Mouse (Mus musculus): Measurements from ENCODE around the gene Cyp2c23. TPM values are rescaled to one million over a fixed set of nuclear protein-coding genes. Genes with fewer than 3 reads are reported as not detected.

Gene Cyp2c23
- not detected in 2 replicates for polyA plus RNA-seq (2014; fragmentation: Nextera tagmentation; extraction: Ambion mirVana)

DNA sequence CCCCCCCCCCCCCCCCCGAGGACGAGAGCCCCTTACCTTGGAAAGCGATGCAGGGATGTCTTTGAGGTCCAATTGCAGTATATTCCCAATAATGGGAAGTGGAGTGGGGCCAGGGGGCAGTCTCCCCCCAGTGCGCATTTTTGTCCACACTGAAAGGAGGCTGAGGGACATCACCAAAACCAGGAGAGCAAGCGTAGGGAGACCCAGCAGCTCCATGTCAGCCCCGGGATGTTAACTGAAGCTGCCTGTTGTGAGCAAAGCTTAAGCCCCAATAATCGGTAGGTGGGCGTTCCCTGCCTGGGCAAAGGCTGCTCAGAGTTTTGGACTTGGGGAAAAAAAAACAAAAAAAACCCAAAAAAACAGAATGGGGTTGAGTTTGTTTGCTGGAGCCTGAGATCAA is at the start of gene Cyp2c23:
Gene Cyp2c23 (minus strand): TSS at position 237 of the 400 bp plus-strand sequence.
- Histone ChIP-seq H3K27me3 (ENCODE audit: control insufficient read depth, insufficient read depth, low read length) (no peaks in the 10 kb centered on the region), H3K4me2 (ENCODE audit: low read length) (no peak within 1 kb of the TSS), H3K4me1 (ENCODE audit: control insufficient read depth, insufficient read depth, low read length) (no peaks in the 10 kb centered on the region), H3K4me3 (replicated peaks; ENCODE audit: low read depth, low read length) (no peak within 1 kb of the TSS), H3K27ac (replicated peaks; ENCODE audit: low read depth, low read length) (no peak within 1 kb of the TSS), H3K9me3 (ENCODE audit: control insufficient read depth, low read length) (no peaks in the 10 kb centered on the region), H3K9ac (replicated peaks; ENCODE audit: low read length) (no peak within 1 kb of the TSS), H3K36me3 (ENCODE audit: control insufficient read depth, insufficient read depth, low read length) (peaks cover 3% of the 10 kb centered on the region)
- no peak for ATAC-seq (ENCODE audit: low FRiP score, low TSS enrichment)
- DNase-seq: no peak
- 66% methylated on average over 7 of the region's 8 CpGs for WGBS

DNA sequence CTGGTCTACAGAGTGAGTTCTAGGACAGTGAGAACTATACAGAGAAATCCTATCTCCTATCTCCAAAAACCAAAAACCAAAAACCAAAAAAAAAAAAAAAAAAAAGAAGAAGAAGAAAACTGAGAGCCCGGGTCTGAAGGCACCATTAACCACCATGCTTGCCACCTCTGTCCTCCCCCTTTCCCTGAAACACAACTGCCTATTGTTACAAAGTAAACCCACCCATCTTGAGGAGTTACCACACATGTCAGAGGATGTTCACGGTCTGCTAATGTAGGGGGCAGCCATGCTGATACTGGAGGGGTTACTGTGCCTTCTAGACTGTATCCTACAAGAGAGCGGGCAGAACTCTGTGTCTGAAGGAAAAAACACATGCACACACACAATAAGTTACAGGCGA is 48.0 kb upstream of the Cyp2c23 start:
- 93% methylated on average over 4 of the region's 4 CpGs for WGBS
- Histone ChIP-seq H3K27ac (replicated peaks; ENCODE audit: low read depth, low read length) (no peak overlapping the region), H3K9me3 (ENCODE audit: control insufficient read depth, low read length) (no peaks in the 10 kb centered on the region), H3K4me2 (ENCODE audit: low read length) (no peak overlapping the region), H3K36me3 (ENCODE audit: control insufficient read depth, insufficient read depth, low read length) (peaks cover 73% of the 10 kb centered on the region), H3K9ac (replicated peaks; ENCODE audit: low read length) (no peak overlapping the region), H3K4me3 (replicated peaks; ENCODE audit: low read depth, low read length) (no peak overlapping the region), H3K4me1 (ENCODE audit: control insufficient read depth, insufficient read depth, low read length) (no peaks in the 10 kb centered on the region), H3K27me3 (ENCODE audit: control insufficient read depth, insufficient read depth, low read length) (no peaks in the 10 kb centered on the region)
- ATAC-seq (ENCODE audit: low FRiP score, low TSS enrichment) (no peak), DNase-seq (no peak)

DNA sequence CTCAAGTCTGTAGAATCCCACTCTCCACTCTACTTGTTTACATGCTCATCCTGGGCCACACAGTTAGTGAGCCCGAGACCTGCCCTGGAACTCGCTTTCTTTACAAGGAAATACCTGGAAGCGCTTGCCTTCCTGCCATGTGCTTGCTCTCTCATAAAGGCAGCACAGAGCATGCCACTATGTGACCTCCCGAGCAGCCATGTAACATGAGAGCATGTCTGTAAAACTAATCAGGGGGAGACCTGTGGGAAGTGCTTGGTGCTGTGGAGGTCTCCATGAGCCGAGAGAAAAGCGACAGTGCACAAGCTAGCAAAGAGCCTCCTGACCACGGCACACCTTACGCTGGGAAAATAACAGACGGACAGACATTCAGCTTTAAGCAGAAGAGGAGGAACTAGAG is 47.4 kb upstream of the Cyp2c23 start:
- H3K27ac ChIP-seq (replicated peaks; ENCODE audit: low read depth, low read length): no peak overlapping the region
- H3K4me1 ChIP-seq (ENCODE audit: control insufficient read depth, insufficient read depth, low read length): no peaks in the 10 kb centered on the region
- H3K27me3 ChIP-seq (ENCODE audit: control insufficient read depth, insufficient read depth, low read length): no peaks in the 10 kb centered on the region
- DNase-seq (no peak), ATAC-seq (ENCODE audit: low FRiP score, low TSS enrichment) (no peak)
- H3K9me3 ChIP-seq (ENCODE audit: control insufficient read depth, low read length): no peaks in the 10 kb centered on the region
- H3K36me3 ChIP-seq (ENCODE audit: control insufficient read depth, insufficient read depth, low read length): peaks cover 69% of the 10 kb centered on the region
- H3K9ac ChIP-seq (replicated peaks; ENCODE audit: low read length): no peak overlapping the region
- 92% methylated on average over 9 of the region's 9 CpGs for WGBS
- H3K4me2 ChIP-seq (ENCODE audit: low read length): no peak overlapping the region
- H3K4me3 ChIP-seq (replicated peaks; ENCODE audit: low read depth, low read length): no peak overlapping the region

DNA sequence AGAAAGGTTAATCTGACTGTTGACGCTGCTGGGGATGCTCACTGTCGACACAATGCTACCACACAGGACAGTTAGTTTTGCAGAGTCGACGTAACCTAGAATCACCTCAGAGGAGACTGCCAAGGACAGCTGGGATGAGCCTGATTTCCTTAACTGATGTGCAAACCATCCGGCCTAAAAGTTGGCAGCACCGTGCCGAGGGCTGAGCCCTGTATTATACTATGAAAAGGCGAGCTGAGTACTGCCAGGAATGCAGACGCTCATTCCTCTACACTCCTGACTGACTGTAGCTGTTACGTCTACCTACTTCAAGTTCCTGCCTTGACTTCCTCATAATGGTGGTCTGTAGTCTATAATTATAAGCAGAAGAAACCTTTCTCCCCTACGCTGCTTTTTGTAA is 46.0 kb upstream of the Cyp2c23 start:
- no peak overlapping the region for H3K4me3 ChIP-seq (replicated peaks; ENCODE audit: low read depth, low read length)
- 90% methylated on average over 11 of the region's 11 CpGs for WGBS
- H3K4me1 ChIP-seq (ENCODE audit: control insufficient read depth, insufficient read depth, low read length): no peaks in the 10 kb centered on the region
- H3K36me3 ChIP-seq (ENCODE audit: control insufficient read depth, insufficient read depth, low read length): peaks cover 58% of the 10 kb centered on the region
- no peaks in the 10 kb centered on the region for H3K27me3 ChIP-seq (ENCODE audit: control insufficient read depth, insufficient read depth, low read length)
- DNase-seq: no peak
- no peaks in the 10 kb centered on the region for H3K9me3 ChIP-seq (ENCODE audit: control insufficient read depth, low read length)
- H3K9ac ChIP-seq (replicated peaks; ENCODE audit: low read length): no peak overlapping the region
- H3K4me2 ChIP-seq (ENCODE audit: low read length): no peak overlapping the region
- ATAC-seq (ENCODE audit: low FRiP score, low TSS enrichment): no peak
- no peak overlapping the region for H3K27ac ChIP-seq (replicated peaks; ENCODE audit: low read depth, low read length)

DNA sequence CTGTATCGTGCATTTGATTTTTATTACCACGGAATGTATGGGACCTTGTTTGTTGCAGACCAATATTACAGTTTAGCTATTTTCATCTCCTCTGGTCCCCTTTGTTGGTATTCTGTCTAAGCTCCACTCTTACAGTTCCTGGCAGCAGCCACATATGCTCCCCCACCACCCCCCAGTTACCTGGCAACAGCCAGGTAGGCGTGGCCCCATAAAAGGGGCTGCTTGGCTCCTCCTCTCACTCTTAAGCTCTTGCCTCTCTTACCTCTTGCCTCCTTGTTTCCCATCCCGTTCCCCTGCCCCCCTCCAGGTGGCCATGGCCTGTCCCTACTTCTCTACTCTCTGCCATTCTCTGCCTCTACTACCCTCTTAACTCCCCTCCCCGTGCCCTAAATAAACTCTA is 42.2 kb upstream of the Cyp2c23 start:
- H3K4me2 ChIP-seq (ENCODE audit: low read length): no peak overlapping the region
- H3K4me3 ChIP-seq (replicated peaks; ENCODE audit: low read depth, low read length): no peak overlapping the region
- DNase-seq (no peak), ATAC-seq (ENCODE audit: low FRiP score, low TSS enrichment) (no peak)
- no peak overlapping the region for H3K27ac ChIP-seq (replicated peaks; ENCODE audit: low read depth, low read length)
- H3K9me3 ChIP-seq (ENCODE audit: control insufficient read depth, low read length): no peaks in the 10 kb centered on the region
- H3K36me3 ChIP-seq (ENCODE audit: control insufficient read depth, insufficient read depth, low read length): peaks cover 28% of the 10 kb centered on the region
- H3K9ac ChIP-seq (replicated peaks; ENCODE audit: low read length): no peak overlapping the region
- peaks cover 10% of the 10 kb centered on the region for H3K4me1 ChIP-seq (ENCODE audit: control insufficient read depth, insufficient read depth, low read length)
- 63% methylated on average over 5 of the region's 5 CpGs for WGBS
- no peaks in the 10 kb centered on the region for H3K27me3 ChIP-seq (ENCODE audit: control insufficient read depth, insufficient read depth, low read length)

DNA sequence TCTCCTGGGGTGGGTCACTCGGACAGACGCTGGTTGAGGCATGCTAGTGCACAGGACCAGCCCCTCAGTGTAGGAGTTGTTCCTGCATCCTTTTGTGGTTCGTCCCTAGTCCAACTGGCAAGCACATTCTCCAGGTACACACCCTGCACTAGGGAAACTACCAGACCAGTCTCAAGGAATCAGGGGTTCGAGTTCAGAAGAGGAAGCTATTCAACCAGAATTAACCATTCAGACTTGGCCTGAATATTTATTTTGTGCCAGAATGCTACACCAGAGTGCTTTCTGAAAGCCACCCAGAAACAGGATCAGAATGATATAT is 40.9 kb upstream of the Cyp2c23 start:
- Histone ChIP-seq H3K27me3 (ENCODE audit: control insufficient read depth, insufficient read depth, low read length) (no peaks in the 10 kb centered on the region), H3K9me3 (ENCODE audit: control insufficient read depth, low read length) (no peaks in the 10 kb centered on the region), H3K9ac (replicated peaks; ENCODE audit: low read length) (peak overlapping the region; percentile 80), H3K4me2 (ENCODE audit: low read length) (peak overlapping the region; percentile 89), H3K27ac (replicated peaks; ENCODE audit: low read depth, low read length) (peak overlapping the region; percentile 77), H3K4me1 (ENCODE audit: control insufficient read depth, insufficient read depth, low read length) (peaks cover 10% of the 10 kb centered on the region), H3K36me3 (ENCODE audit: control insufficient read depth, insufficient read depth, low read length) (peaks cover 16% of the 10 kb centered on the region), H3K4me3 (replicated peaks; ENCODE audit: low read depth, low read length) (peak overlapping the region; percentile 76)
- DNase-seq (no peak), ATAC-seq (ENCODE audit: low FRiP score, low TSS enrichment) (no peak)
- 9% methylated on average over 4 of the region's 4 CpGs for WGBS

DNA sequence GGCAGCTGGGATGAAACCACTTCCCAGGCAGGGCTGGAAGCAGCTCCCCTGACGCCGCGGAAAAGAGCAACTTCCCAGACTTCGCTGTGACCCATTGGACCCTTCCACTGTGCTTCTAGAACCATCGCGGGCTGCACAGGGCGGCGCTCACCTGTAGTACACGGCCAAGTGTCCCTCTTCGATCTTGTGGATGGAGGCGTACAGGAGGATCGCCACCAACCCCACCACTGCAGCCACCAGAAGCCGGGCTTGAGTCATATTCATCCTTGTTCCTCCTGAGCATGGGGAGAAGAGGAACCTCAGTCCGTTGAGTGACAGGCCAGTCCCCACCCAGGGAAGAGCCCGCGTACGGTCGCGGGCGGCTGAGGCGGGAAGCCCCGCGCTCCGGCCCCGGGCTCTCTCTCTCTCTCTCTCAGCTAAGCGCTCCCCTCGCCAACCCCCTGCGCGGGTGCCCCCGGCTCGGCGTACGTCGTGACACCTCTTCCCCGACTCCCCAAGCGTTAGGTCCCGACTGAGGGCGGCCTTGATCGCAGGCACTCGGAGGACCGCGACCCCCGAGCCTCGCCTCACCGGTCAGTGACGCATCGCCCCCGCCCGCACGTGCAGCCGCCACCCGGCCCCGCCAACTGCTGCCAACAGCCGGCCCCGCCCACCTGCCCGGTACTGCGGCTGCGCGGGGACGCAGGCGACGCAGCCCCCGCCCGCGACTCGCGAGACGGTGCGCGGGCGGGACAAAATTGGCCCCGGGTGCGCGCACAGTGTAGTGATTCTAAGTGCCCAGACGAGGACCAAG is 40.3 kb upstream of the Cyp2c23 start, which contains the start of gene Erlin1:
Gene Erlin1 (minus strand): TSS at position 665 of the 793 bp plus-strand sequence.
- Histone ChIP-seq H3K4me1 (ENCODE audit: control insufficient read depth, insufficient read depth, low read length) (peaks cover 10% of the 10 kb centered on the region), H3K27me3 (ENCODE audit: control insufficient read depth, insufficient read depth, low read length) (no peaks in the 10 kb centered on the region), H3K4me2 (ENCODE audit: low read length) (peak within 1 kb of the TSS; percentile 89), H3K4me3 (replicated peaks; ENCODE audit: low read depth, low read length) (peak within 1 kb of the TSS; percentile 76), H3K9ac (replicated peaks; ENCODE audit: low read length) (peak within 1 kb of the TSS; percentile 80), H3K36me3 (ENCODE audit: control insufficient read depth, insufficient read depth, low read length) (peaks cover 14% of the 10 kb centered on the region; the same call in 1 of the 2 replicates), H3K9me3 (ENCODE audit: control insufficient read depth, low read length) (no peaks in the 10 kb centered on the region), H3K27ac (replicated peaks; ENCODE audit: low read depth, low read length) (peak within 1 kb of the TSS; percentile 77)
- peak; percentile 96 for DNase-seq
- peak; percentile 97 for ATAC-seq (ENCODE audit: low FRiP score, low TSS enrichment)
- WGBS: under 1% methylated on average over 75 of the region's 75 CpGs

DNA sequence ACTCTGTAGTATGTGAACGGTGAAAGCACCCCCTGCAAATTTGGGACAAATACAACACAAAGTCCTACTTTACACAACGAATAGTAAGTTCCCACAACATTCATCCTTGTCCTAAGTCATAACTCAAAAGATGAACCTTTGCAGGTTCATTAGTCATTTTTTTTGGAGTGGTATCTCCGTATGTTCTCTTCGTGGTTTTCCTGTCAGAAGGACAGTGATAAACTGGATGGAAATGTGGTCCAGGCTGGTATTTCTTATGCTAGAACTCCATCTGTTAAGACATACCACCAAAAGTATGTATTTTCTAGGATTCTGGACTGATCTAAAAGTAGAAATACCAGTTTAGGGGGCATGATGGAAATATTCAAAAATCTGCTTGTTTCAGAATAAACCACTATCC is 39.2 kb upstream of the Cyp2c23 start:
- 87% methylated on average over 4 of the region's 4 CpGs for WGBS
- no peaks in the 10 kb centered on the region for H3K27me3 ChIP-seq (ENCODE audit: control insufficient read depth, insufficient read depth, low read length)
- DNase-seq (no peak), ATAC-seq (ENCODE audit: low FRiP score, low TSS enrichment) (no peak)
- peaks cover 10% of the 10 kb centered on the region for H3K4me1 ChIP-seq (ENCODE audit: control insufficient read depth, insufficient read depth, low read length)
- peak overlapping the region; percentile 89 for H3K4me2 ChIP-seq (ENCODE audit: low read length)
- H3K9ac ChIP-seq (replicated peaks; ENCODE audit: low read length): no peak overlapping the region; the same call in 1 of the 2 replicates
- H3K9me3 ChIP-seq (ENCODE audit: control insufficient read depth, low read length): no peaks in the 10 kb centered on the region
- H3K27ac ChIP-seq (replicated peaks; ENCODE audit: low read depth, low read length): no peak overlapping the region
- H3K36me3 ChIP-seq (ENCODE audit: control insufficient read depth, insufficient read depth, low read length): peaks cover 18% of the 10 kb centered on the region; the same call in 1 of the 2 replicates
- peak overlapping the region; percentile 76 for H3K4me3 ChIP-seq (replicated peaks; ENCODE audit: low read depth, low read length)

All from midbrain, embryonic 14.5 days (tissue).